Mouse (Mus musculus) kidney, postnatal 0 days (tissue): ENCODE data around the gene Kirrel3. TPM values are rescaled to one million over a fixed set of nuclear protein-coding genes. Genes with fewer than 3 reads are reported as not detected.

Source experiments
- ATAC-seq: fragments of 200-750 bp; cut with Nextera tagmentation; replicated peaks from 2 replicates; pipeline ENCODE4 v1.8.0; 2017; ENCODE audit warnings: low read depth, moderate number of reproducible peaks, moderate TSS enrichment, moderate library complexity; ENCODE audit not compliant: low FRiP score
- DNase-seq: peaks from one replicate; pipeline ENCODE4 v3.0.0-alpha.2; 2016; ENCODE audit warnings: low spot score
- H3K27ac ChIP-seq: fragments of 300-500 bp; sonication (generic); 2 replicates; pipeline ENCODE4 v1.5.1; 2014; ENCODE audit warnings: mild to moderate bottlenecking
- H3K27me3 ChIP-seq: fragments of 300-500 bp; sonication (generic); 2 replicates; pipeline ENCODE4 v1.6.1; 2014; ENCODE audit warnings: low read length, mixed read lengths; ENCODE audit not compliant: insufficient read depth
- H3K36me3 ChIP-seq: fragments of 300-500 bp; sonication (generic); 2 replicates; pipeline ENCODE4 v1.6.1; 2014; ENCODE audit warnings: low read length, mixed read lengths; ENCODE audit not compliant: insufficient read depth
- H3K4me1 ChIP-seq: fragments of 300-500 bp; sonication (generic); replicated peaks from 2 replicates; pipeline ENCODE4 v1.6.1; 2014; ENCODE audit warnings: antibody characterized with exemption, low read length, mixed read lengths; ENCODE audit not compliant: insufficient read depth
- H3K4me2 ChIP-seq: fragments of 300-500 bp; sonication (generic); 2 replicates; pipeline ENCODE4 v1.6.1; 2014; ENCODE audit warnings: mild to moderate bottlenecking, low read length, moderate library complexity, mixed read lengths
- H3K4me3 ChIP-seq: fragments of 300-500 bp; sonication (generic); replicated peaks from 2 replicates; pipeline ENCODE4 v1.5.1; 2014; ENCODE audit warnings: low read depth, low read length
- H3K9ac ChIP-seq: fragments of 300-500 bp; sonication (generic); 2 replicates; pipeline ENCODE4 v1.6.1; 2014; ENCODE audit warnings: low read depth, low read length
- H3K9me3 ChIP-seq: fragments of 300-500 bp; sonication (generic); replicated peaks from 2 replicates; pipeline ENCODE4 v1.6.1; 2016; ENCODE audit warnings: low read length, inconsistent platforms, mixed read lengths
- CTCF ChIP-seq: IDR thresholded peaks from 2 replicates; pipeline ENCODE4 v1.5.1; 2016; ENCODE audit warnings: antibody characterized with exemption, low read depth, mild to moderate bottlenecking, moderate library complexity
- WGBS: fragments of 180-500 bp; shearing (Covaris S2); extraction: QIAGEN DNeasy Blood & Tissue Kit; methylation state at CpG from one replicate; pipeline ENCODE4 v1.1.7; 2014; 5-methylcytosine and 5-hydroxymethylcytosine counted together
- polyA plus RNA-seq: library from polyadenylated mRNA; unstranded; fragments of >200 nt; fragmentation: Nextera tagmentation; extraction: Ambion mirVana; gene quantifications from 2 replicates; pipeline ENCODE4 v1.2.1, GENCODE M21; 2015

Gene Kirrel3
- polyA plus RNA-seq, 1 experiment from 2014 or later, result 0.82 TPM

GRCm38 (mm10) chr9:34987422-34988148 is 501.9 kb downstream of the Kirrel3 start:
- Histone ChIP-seq H3K27ac (no peak overlapping the region), H3K4me1 (0 out of 2 replicates have a peak, but pooled peaks cover 3% of the 10 kb centered on the region), H3K4me3 (no peak overlapping the region), H3K9ac (no peak overlapping the region), H3K27me3 (no peaks in the 10 kb centered on the region), H3K4me2 (no peak overlapping the region), H3K9me3 (no peaks in the 10 kb centered on the region), H3K36me3 (no peaks in the 10 kb centered on the region)
- ATAC-seq, result no peak
- no peak for TF ChIP-seq CTCF
- WGBS, result 92% methylated on average over 12 of the region's 12 CpGs
- DNase-seq, result no peak

- no peak for ATAC-seq
- no peak overlapping the region for H3K9ac ChIP-seq
- H3K9me3 ChIP-seq, result no peaks in the 10 kb centered on the region
- no peak overlapping the region for H3K4me2 ChIP-seq
- no peak for TF ChIP-seq CTCF
- H3K4me3 ChIP-seq, result no peak overlapping the region
- no peak for DNase-seq
- peaks cover 12% of the 10 kb centered on the region; the same call in 1 of the 2 replicates for H3K4me1 ChIP-seq
- WGBS, result 82% methylated on average over 3 of the region's 3 CpGs
- no peaks in the 10 kb centered on the region for H3K36me3 ChIP-seq
- H3K27me3 ChIP-seq, result no peaks in the 10 kb centered on the region
- no peak overlapping the region for H3K27ac ChIP-seq
These were observed 503.0 kb downstream of the Kirrel3 start for GRCm38 (mm10) chr9:34988683-34989082.

GRCm38 (mm10) chr9:34992201-34992600 is 506.5 kb downstream of the Kirrel3 start:
- Histone ChIP-seq H3K4me3 (no peak overlapping the region), H3K4me2 (no peak overlapping the region), H3K9me3 (no peaks in the 10 kb centered on the region), H3K4me1 (peaks cover 14% of the 10 kb centered on the region; the same call in 1 of the 2 replicates), H3K27ac (peak overlapping the region; percentile 60), H3K36me3 (no peaks in the 10 kb centered on the region), H3K27me3 (no peaks in the 10 kb centered on the region), H3K9ac (no peak overlapping the region)
- DNase-seq, result peak; percentile 79
- no peak; the same call in 1 of the 2 replicates for ATAC-seq
- TF ChIP-seq CTCF, result no peak
- 26% methylated on average over 4 of the region's 4 CpGs for WGBS

- TF ChIP-seq CTCF, result no peak
- Histone ChIP-seq H3K4me3 (no peak overlapping the region), H3K27me3 (no peaks in the 10 kb centered on the region), H3K9ac (no peak overlapping the region), H3K36me3 (no peaks in the 10 kb centered on the region), H3K4me2 (no peak overlapping the region), H3K27ac (0 out of 2 replicates have a peak overlapping the region, but pooled peaks have one; percentile 8), H3K4me1 (peaks cover 14% of the 10 kb centered on the region; the same call in 1 of the 2 replicates), H3K9me3 (no peaks in the 10 kb centered on the region)
- no peak for DNase-seq
- 58% methylated on average over 4 of the region's 4 CpGs for whole genome bisulfite sequencing
- no peak for ATAC-seq
These were observed 507.9 kb downstream of the Kirrel3 start for GRCm38 (mm10) chr9:34993467-34994211.

GRCm38 (mm10) chr9:34995078-34995477 is 509.4 kb downstream of the Kirrel3 start:
- Histone ChIP-seq H3K4me3 (no peak overlapping the region), H3K9ac (no peak overlapping the region), H3K36me3 (no peaks in the 10 kb centered on the region), H3K4me2 (no peak overlapping the region), H3K4me1 (peaks cover 14% of the 10 kb centered on the region; the same call in 1 of the 2 replicates), H3K27ac (no peak overlapping the region), H3K27me3 (no peaks in the 10 kb centered on the region), H3K9me3 (no peaks in the 10 kb centered on the region)
- no peak for DNase-seq
- no peak for ATAC-seq
- WGBS, result 75% methylated on average over 2 of the region's 2 CpGs
- no peak for TF ChIP-seq CTCF

GRCm38 (mm10) chr9:34995660-34996378 is 510.1 kb downstream of the Kirrel3 start:
- no peak overlapping the region for H3K4me3 ChIP-seq
- ATAC-seq (peak; percentile 73), DNase-seq (peak; percentile 38)
- TF ChIP-seq CTCF, result no peak
- no peak overlapping the region for H3K4me2 ChIP-seq
- H3K27me3 ChIP-seq, result no peaks in the 10 kb centered on the region
- H3K27ac ChIP-seq, result peak overlapping the region; percentile 69
- no peak overlapping the region for H3K9ac ChIP-seq
- H3K36me3 ChIP-seq, result no peaks in the 10 kb centered on the region
- peaks cover 14% of the 10 kb centered on the region; the same call in 1 of the 2 replicates for H3K4me1 ChIP-seq
- WGBS, result 45% methylated on average over 15 of the region's 15 CpGs
- no peaks in the 10 kb centered on the region for H3K9me3 ChIP-seq
